Mouse (Mus musculus): ENCODE data around the gene Etfb.
A peak's percentile ranks its signal among the peaks of the same experiment; 100 is the strongest.

The Etfb gene

DNA sequence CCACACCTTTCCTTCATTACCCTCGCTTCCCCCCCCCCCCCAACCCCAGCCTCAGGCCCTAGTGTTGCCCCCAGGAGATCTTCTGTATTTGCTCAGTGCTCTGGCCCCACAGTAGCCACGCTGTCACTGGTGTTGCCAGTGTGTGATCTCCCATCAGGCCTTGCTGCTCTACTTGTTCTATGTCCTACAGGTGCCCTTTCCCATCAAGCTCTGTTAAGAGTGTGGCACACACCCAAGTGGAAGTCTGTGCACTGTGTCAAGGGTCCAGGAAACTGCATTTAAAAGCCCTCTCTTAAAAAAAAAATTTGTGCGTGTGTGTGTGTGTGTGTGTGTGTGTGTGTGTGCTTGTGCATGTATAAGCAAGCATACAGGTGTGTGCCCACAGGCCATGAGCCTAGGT, 4.4 kb downstream of the Etfb start:
- no peak for DNase-seq (ENCODE audit: low read depth, low spot score)

- no peak for DNase-seq (ENCODE audit: low read depth, low spot score)
Observed at GRCm38 (mm10) chr7:43449811-43450210, 5.9 kb downstream of the Etfb start.

GRCm38 (mm10) chr7:43451726-43452125, 7.8 kb downstream of the Etfb start:
- no peak for DNase-seq (ENCODE audit: low read depth, low spot score)

- no peak for DNase-seq (ENCODE audit: low read depth, low spot score)
Observed at GRCm38 (mm10) chr7:43452609-43453008, 8.7 kb downstream of the Etfb start.

DNA sequence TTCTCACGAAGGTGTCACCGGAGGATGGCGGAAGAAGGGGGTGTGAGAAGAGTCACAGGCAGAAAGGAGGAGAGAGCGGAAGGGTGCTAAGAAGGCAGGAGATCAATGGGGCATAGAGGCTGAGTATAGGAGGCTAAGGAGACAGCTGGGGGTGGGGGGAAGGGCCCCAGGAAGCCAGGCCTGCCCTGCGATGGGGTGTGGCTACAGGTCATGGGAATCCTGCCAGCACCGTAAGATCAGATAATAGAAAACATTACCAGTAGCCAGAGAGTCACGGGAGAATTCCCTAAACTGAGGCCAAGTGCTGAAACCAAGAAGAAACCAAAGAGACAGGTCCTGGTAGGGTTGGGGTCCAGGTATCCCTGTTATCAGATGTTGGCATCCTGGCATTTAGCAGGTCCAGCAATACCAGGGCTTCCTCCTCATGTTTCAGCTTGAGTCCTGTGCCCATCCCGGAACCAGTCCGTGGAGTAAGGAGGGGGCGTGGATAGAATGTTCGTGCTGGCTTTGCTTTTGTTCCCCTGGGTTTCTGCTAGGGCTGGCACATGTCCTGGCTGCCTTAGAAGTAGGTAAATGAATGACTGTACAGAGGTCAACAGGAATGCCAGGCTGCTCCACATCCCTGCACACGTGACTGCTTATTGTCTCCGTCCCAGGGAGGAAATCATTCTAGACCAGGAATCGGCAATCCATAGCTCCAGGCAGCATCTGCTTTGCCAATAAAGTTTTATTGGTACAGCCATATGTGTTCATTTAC, 9.9 kb downstream of the Etfb start:
- DNase-seq (ENCODE audit: low read depth, low spot score): no peak

- DNase-seq (ENCODE audit: low read depth, low spot score): no peak
Observed at GRCm38 (mm10) chr7:43454371-43454770, 10.5 kb downstream of the Etfb start.

DNA sequence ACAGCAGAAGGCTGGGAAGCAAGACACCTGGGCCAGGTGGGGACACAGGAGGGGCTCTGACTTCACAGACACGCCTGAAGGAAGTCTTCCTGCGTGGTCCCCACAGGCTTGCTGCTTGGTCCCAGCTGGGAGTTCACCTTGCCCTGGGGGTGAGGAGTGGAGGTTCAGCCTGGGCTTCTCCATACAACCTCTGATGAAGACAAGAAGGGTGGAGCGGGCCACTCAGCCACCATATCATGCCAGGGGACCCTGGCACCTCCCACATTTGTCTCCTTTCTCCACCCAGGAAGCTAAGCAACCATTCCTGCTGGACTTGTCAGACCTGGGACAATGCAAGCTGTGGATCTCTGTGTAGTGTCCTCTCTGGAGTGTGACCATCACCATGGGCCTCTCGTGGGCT, 19.0 kb downstream of the Etfb start, which contains the start of gene Vsig10l:
Gene Vsig10l (plus strand): TSS at position 301 of the 400 bp plus-strand sequence.
- DNase-seq (ENCODE audit: low read depth, low spot score): no peak

DNA sequence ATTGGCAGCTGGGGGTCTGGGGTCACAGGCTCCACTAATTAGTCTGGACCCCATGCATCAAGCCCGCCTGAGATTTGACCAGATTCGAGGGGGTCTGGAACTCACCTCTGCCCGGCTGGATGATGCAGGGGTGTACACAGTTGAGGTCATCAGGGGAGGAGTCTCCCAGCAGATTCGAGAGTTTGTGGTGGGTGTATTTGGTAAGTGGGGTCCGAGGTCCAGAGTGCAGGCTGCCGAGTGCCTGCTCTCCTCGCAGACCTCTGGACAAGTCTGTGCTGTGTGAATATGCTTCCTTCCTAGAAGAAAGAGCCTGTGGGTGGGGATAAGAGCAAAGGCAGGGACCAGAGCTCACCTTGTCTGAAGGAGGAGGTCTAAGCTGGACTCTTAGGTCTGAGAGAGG, 20.1 kb downstream of the Etfb start:
- no peak for DNase-seq (ENCODE audit: low read depth, low spot score)

GRCm38 (mm10) chr7:43464864-43465343, 21.0 kb downstream of the Etfb start:
- DNase-seq (ENCODE audit: low read depth, low spot score): peak; percentile 13

DNA sequence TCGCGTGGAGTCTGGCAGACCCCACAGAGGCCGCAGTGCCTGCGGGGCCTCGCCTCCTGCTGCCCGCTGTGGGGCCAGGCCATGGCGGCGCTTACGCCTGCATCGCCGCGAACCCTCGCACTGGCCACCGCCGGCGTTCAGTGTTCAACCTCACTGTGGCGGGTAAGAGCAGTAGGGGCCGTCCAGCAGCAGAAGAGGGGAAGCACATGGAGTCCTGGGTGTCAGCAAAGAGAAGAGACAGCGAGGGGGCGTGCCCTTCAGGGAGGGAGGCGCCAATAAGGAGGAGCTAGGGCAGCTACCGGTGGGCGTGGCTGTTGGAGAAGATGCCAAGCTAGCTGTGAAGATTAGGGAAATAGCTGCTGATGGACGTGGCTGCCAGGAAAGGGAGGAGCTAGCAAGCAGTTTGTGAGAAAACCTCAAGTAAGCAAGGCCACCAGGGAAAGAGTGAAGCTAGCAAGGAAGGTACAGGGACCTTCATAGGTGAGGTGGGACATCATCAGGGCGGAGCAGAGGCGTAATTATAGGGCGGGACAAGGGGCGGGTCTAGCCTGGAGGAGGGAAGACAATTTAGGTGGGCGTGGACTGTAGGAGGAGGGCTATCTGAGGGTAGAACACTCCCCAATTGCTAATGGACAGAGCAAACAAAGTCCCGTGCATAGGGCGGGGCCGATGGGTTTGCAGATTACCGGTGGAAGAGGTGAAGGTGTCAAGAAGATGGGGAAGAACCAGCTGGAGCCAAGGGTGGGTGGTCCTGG, 21.6 kb downstream of the Etfb start:
- peak; percentile 84 for DNase-seq (ENCODE audit: low read depth, low spot score)

DNA sequence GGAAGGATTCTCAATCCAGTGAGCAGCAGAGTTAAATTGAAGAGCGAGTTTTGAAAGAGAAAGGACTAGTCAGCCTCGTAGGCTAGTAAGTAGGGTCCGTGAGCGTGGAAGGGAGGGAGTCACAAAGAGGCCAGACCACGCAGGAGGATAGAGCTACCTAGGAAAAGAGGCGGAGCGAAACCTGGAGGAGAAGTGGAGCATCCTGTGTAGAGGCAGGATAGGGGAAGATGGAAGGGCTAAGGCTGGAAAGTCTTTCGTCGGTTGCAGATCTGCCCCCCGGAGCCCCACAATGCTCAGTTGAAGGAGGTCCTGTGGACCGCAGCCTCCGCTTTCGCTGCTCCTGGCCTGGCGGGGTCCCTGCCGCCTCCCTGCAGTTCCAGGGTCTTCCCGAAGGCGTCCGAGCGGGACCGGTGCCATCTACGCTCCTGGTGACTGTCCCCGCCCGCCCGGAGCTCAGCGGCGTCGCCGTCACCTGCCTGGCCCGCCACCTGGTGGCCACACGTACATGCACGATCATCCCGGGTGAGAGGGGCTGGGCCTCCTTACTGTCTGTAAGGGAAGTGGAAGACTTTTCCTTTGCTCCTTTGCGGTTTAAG, 22.3 kb downstream of the Etfb start:
- peak; percentile 83 for DNase-seq (ENCODE audit: low read depth, low spot score)

GRCm38 (mm10) chr7:43470373-43470772, 26.5 kb downstream of the Etfb start:
- peak; percentile 55 for DNase-seq (ENCODE audit: low read depth, low spot score)

DNA sequence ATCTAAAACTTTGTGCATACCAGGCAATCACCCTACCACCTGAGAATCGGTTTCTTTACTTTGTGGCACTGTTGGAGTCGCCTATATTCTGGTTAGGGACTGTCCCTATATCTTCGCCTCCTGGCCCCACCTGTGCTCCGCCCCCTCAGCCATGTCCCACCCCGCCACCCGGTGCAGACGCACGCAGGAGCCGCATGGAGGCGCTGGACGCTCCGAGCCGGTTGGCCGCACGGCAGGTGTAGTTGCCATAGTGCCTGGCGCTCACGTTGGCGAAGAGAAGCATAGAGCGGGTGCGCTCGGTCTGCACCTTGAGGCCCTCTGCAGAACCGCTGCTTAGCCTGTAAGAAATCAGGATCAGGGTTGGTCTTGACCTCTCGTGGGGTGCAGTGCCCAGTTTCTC, 31.8 kb downstream of the Etfb start:
- DNase-seq (ENCODE audit: low read depth, low spot score): no peak

DNA sequence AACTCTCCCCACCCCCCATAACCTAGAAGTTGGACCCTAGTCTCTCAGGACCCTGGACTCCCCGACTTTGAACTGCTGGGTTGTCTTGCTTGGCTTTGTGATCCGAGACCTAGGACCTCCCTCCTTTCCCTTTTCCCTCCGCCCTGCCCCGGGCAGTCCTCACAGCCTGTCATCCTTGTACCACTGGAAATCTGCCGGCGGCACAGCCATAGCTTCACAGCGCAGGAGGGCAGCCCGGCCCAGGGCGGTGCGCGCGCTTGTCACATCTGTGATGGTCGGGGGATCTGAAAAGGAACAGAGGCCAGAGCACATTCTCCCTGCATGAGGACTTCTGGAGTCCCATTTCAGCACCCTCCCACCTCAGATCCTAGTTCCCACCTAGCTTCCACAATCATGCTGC, 32.5 kb downstream of the Etfb start:
- peak; percentile 19 for DNase-seq (ENCODE audit: low read depth, low spot score)

DNA sequence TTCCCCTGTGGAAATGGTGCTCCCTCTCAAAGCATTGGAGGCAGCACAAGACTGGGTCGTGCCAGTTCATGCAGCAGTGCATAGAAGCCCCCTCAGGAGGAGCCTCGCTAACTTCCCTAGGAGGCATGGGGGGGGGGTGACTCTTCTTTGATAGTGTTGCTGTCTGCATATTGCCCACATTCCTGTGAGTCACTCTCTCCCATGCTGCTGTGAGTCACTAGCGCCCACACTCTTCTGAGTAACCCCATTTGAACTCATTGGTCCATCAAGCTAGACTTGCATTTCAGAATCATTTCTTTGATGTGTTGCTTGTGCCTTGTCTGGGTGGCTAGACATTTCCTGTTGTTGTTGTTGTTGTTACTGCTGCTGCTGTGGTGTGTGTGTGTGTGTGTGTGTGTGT, 37.3 kb downstream of the Etfb start:
- no peak for DNase-seq (ENCODE audit: low read depth, low spot score)

- peak; percentile 34 for DNase-seq (ENCODE audit: low read depth, low spot score)
Observed at GRCm38 (mm10) chr7:43482090-43482716, 38.3 kb downstream of the Etfb start.

- no peak for DNase-seq (ENCODE audit: low read depth, low spot score)
Observed at GRCm38 (mm10) chr7:43483236-43483635, 39.4 kb downstream of the Etfb start.

DNA sequence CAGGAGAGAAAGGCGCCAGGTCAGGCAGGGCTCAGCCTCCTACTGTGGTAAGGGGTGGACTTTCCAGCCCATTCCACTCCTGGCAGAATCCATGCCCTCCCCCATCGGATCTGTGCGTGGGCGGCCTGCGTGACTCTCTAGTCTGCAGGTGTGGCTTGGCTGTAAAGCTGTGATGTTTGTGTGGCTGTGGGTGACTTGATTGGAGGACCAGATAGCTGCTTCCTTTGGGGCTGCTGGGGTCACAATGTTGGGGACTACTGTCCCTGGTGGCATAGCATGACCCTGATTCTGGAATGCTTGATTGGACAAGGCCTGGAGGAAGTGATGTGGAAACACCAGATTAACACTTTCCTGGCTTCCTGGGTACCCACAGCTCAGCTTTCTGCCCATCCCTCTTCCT, 44.8 kb downstream of the Etfb start:
- DNase-seq (ENCODE audit: low read depth, low spot score): no peak

DNA sequence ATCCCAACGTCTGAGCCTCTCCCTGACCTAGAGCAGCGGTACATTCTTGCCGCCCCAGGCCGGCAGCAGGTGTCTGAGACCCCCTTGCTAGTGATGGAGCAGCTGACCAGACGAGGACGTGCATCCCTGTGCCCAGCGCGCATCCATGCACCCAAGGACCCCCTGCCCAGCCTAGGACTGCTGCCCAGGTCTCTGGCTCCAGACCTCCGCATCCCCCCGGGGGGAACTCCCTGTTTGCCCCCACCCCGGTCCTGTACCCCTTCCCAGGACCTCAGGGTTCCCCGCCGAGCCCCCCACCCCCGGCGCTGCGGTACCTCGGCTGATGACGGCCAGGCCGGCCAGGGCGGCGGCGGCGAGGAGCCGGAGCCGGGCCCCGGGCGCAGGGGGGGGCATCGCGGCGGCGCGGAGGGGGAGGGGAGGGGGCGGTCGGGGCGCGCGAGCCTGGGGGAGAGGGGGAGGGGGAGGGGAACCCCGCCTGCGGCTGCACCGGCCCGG, 45.8 kb downstream of the Etfb start, which contains the start of gene Iglon5:
Gene Iglon5 (minus strand): TSS at position 445 of the 495 bp plus-strand sequence.
- DNase-seq (ENCODE audit: low read depth, low spot score): no peak

DNA sequence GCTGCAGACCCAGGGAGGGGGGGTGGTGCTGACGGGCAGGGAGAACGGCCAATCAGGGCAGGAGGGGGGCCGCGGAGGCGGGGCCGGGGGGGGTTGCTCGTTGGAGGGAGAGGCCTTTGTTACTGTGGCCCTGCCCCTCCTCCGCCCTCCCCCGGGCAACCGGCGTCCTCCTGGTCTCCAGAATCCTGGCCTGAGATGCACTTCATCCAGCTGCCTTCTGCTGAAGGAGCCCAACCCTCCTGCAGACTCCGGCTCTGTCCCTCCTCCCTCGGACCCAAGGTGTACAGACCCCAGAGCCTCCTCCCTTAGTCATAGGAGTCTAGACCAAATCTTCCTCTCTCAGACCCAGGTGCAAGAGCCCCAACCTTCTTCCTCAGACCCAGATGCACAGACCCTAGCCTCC, 46.3 kb downstream of the Etfb start:
- peak; percentile 72 for DNase-seq (ENCODE audit: low read depth, low spot score)

DNA sequence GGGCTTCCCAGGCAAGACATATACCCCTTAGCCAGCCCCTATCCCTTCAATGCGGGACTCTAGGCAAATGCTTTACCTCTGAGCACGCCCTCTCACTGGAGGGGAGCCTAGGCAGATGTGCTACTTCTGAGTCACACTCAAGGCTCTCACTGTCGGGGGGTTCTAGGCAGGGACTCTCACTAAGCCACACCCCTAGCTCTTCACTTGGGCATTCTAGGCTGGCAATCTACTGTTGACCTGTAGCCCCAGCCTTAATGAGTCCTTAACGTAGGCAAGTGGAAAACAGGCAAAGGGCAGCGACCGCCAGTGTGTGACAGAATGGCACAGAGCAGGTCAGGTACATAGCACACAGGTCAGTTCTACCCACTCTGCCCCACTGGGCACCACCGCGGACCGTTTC, 47.0 kb downstream of the Etfb start:
- no peak for DNase-seq (ENCODE audit: low read depth, low spot score)
